Mouse (Mus musculus): ENCODE data around the gene Spice1. TPM values are rescaled to one million over a fixed set of nuclear protein-coding genes. Genes with fewer than 3 reads are reported as not detected.
A peak's percentile ranks its signal among the peaks of the same experiment; 100 is the strongest.

The Spice1 gene
- polyA plus RNA-seq, 1 experiment from 2014 or later = 12.7 TPM

DNA sequence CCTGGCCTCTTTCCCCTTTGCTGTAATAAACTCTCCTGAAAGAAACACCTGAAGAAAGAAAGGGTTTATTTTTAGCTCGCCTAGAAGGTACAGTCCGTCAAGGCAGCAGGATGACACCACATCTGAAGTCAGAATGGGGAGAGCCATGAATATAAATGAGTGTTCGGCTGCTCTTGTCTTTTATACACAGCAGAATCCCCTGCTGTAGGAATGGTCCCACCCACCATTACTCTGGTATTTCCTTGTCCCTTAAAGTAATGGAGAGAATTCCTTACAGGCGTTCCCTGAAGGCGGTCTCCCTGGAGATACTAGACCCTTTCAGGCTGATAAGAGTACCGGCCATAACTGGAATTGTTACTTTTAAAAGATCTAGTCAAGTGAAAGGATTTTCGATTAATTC lies 83.1 kb downstream of the Spice1 start:
- no peak overlapping the region for H3K27ac ChIP-seq (ENCODE audit: low read depth, low read length)
- no peaks in the 10 kb centered on the region for H3K4me1 ChIP-seq (ENCODE audit: control insufficient read depth, insufficient read depth, low read depth, low read length)
- H3K36me3 ChIP-seq (ENCODE audit: control insufficient read depth, insufficient read depth, low read length) = no peaks in the 10 kb centered on the region
- no peak overlapping the region for H3K9ac ChIP-seq (ENCODE audit: low read depth, low read length)
- 0 out of 2 replicates have a peak overlapping the region, but pooled peaks have one; percentile 6 for H3K4me2 ChIP-seq (ENCODE audit: low read length)
- H3K4me3 ChIP-seq (ENCODE audit: low read length) = no peak overlapping the region
- no peaks in the 10 kb centered on the region for H3K9me3 ChIP-seq (ENCODE audit: control insufficient read depth, low read length)
- 38% methylated on average over 7 of the region's 7 CpGs for WGBS
- peak; percentile 79 for ATAC-seq
- no peaks in the 10 kb centered on the region for H3K27me3 ChIP-seq (replicated peaks; ENCODE audit: control insufficient read depth, insufficient read depth, low read length)

DNA sequence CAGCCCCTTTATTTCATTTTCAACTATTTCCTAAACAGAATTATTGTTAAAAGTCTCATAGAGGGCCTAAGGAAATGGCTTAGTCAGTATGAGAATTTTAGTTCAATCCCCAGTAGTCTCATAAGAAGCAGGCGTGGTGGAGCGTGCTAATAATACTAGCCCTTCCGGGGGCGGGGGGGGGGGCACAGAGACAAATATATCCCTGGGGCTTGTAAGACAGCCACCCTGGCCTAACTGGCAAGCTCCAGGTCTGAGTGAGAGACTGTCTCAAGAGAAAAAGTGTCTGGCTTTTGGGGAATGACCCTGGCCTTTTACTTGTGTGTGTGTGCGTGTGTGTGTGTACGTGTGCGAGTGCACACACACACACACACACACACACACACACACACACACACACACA lies 88.0 kb downstream of the Spice1 start:
- H3K4me2 ChIP-seq (ENCODE audit: low read length) = no peak overlapping the region
- 83% methylated on average over 7 of the region's 7 CpGs for WGBS
- H3K27me3 ChIP-seq (replicated peaks; ENCODE audit: control insufficient read depth, insufficient read depth, low read length) = no peaks in the 10 kb centered on the region
- no peak for ATAC-seq
- no peak overlapping the region for H3K4me3 ChIP-seq (ENCODE audit: low read length)
- H3K9ac ChIP-seq (ENCODE audit: low read depth, low read length) = no peak overlapping the region
- no peaks in the 10 kb centered on the region for H3K4me1 ChIP-seq (ENCODE audit: control insufficient read depth, insufficient read depth, low read depth, low read length)
- no peaks in the 10 kb centered on the region for H3K36me3 ChIP-seq (ENCODE audit: control insufficient read depth, insufficient read depth, low read length)
- no peak overlapping the region for H3K27ac ChIP-seq (ENCODE audit: low read depth, low read length)
- no peaks in the 10 kb centered on the region for H3K9me3 ChIP-seq (ENCODE audit: control insufficient read depth, low read length)

DNA sequence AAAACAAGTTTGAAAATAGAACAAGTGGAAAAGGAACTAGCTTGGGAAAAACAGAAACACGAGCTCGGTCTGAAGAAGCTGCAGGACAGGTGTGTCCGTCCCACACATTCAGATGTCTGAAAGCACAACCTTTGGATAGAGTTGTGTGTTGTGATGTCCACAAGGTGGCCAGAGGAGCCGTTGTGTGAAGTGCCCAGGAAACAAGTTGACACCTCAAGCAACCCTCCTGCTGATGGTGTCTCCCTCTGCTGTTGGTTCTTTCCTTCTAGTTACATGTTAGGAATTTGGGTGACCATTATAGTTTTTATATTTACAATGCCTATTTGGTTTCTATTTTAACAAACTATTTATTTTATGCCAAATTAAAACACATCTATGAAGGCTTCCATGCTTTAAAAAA lies 88.6 kb downstream of the Spice1 start:
- H3K36me3 ChIP-seq (ENCODE audit: control insufficient read depth, insufficient read depth, low read length) = no peaks in the 10 kb centered on the region
- no peaks in the 10 kb centered on the region for H3K9me3 ChIP-seq (ENCODE audit: control insufficient read depth, low read length)
- H3K4me2 ChIP-seq (ENCODE audit: low read length) = no peak overlapping the region
- H3K9ac ChIP-seq (ENCODE audit: low read depth, low read length) = no peak overlapping the region
- no peak overlapping the region for H3K4me3 ChIP-seq (ENCODE audit: low read length)
- no peaks in the 10 kb centered on the region for H3K27me3 ChIP-seq (replicated peaks; ENCODE audit: control insufficient read depth, insufficient read depth, low read length)
- H3K27ac ChIP-seq (ENCODE audit: low read depth, low read length) = no peak overlapping the region
- H3K4me1 ChIP-seq (ENCODE audit: control insufficient read depth, insufficient read depth, low read depth, low read length) = no peaks in the 10 kb centered on the region
- no peak for ATAC-seq
- WGBS = 74% methylated on average over 4 of the region's 4 CpGs

Other genes with a start within 250 kb of the Spice1 start
- gene Atp6v1a, start 207.4 kb upstream of the Spice1 start, polyA plus RNA-seq (2015; fragmentation: Nextera tagmentation; extraction: Ambion mirVana) = 155 TPM in 2 replicates
- 58.6 and 64.5 TPM in 2 replicates for gene Naa50, start 207.3 kb upstream of the Spice1 start, polyA plus RNA-seq (2015; fragmentation: Nextera tagmentation; extraction: Ambion mirVana)
- gene Usf3, start 173.9 kb upstream of the Spice1 start, polyA plus RNA-seq (2015; fragmentation: Nextera tagmentation; extraction: Ambion mirVana) = 1.9 and 2.1 TPM in 2 replicates
- 20.4 TPM in 2 replicates for gene Sidt1, start 13.9 kb upstream of the Spice1 start, polyA plus RNA-seq (2015; fragmentation: Nextera tagmentation; extraction: Ambion mirVana)
- gene Cfap44, start 47.7 kb downstream of the Spice1 start, polyA plus RNA-seq (2015; fragmentation: Nextera tagmentation; extraction: Ambion mirVana) = 5.1 TPM in 2 replicates
- gene Boc, start 211.8 kb downstream of the Spice1 start, polyA plus RNA-seq (2015; fragmentation: Nextera tagmentation; extraction: Ambion mirVana) = 12.1 and 16.4 TPM in 2 replicates